Mouse (Mus musculus): ENCODE measurements around the gene Mchr1. TPM values are rescaled to one million over a fixed set of nuclear protein-coding genes. Genes with fewer than 3 reads are reported as not detected.

Mchr1 gene
- total and polyA plus RNA-seq, 3 experiments: not detected

- Histone ChIP-seq H3K27ac (ENCODE audit: insufficient read depth, low read depth) (no peak overlapping the region), H3K79me2 (replicated peaks; ENCODE audit: control insufficient read depth, extremely low read depth, insufficient read depth, poor library complexity, severe bottlenecking) (no peaks in the 10 kb centered on the region), H3K9me3 (replicated peaks; ENCODE audit: low read length) (peaks cover 9% of the 10 kb centered on the region), H3K4me3 (replicated peaks in 1 of 3; ENCODE audit: low read depth in 2 of 3, low read length in 2 of 3, poor library complexity in 1 of 3) (no peak overlapping the region), H3K4me1 (ENCODE audit: control insufficient read depth in 1 of 2, insufficient read depth in 2 of 2) (peaks cover 3 to 5% of the 10 kb centered on the region in 2 experiments; a peak in 2 of 4 replicates), H3K36me3 (replicated peaks in 1 of 2; ENCODE audit: control insufficient read depth in 1 of 2, insufficient read depth in 1 of 2, low read length in 1 of 2) (no peaks in the 10 kb centered on the region), H3K4me2 (ENCODE audit: insufficient read depth, low read depth, poor library complexity, severe bottlenecking) (no peak overlapping the region), H3K9ac (ENCODE audit: insufficient read depth, low read depth) (no peak overlapping the region), H3K27me3 (replicated peaks) (no peaks in the 10 kb centered on the region)
- dilution Hi-C loops (cut with MboI; ENCODE audit: extremely low pct_ligation_motif_present, extremely low pct_unique_long_range_greater_than_20kb, low sequenced_read_pairs) (no loop called here), in situ Hi-C loops (cut with MboI; ENCODE audit: low pct_ligation_motif_present, low pct_unique_long_range_greater_than_20kb, low sequenced_read_pairs) (no loop called here)
- no peak for DNase-seq (ENCODE audit: extremely low read depth)
- TF ChIP-seq CTCF (conservative IDR thresholded peaks at IDR 0.05 in 1 of 2, IDR thresholded peaks at IDR 0.05 in 1 of 2; ENCODE audit: low read depth in 2 of 2, low read length in 2 of 2) (no peak), EP300 (IDR thresholded peaks at IDR 0.05; ENCODE audit: low read length) (no peak), HCFC1 (IDR thresholded peaks at IDR 0.05; ENCODE audit: low read depth, low read length) (no peak), IRF4 (IDR thresholded peaks at IDR 0.05; ENCODE audit: low read depth, low read length) (no peak), SMC3 (IDR thresholded peaks at IDR 0.05; ENCODE audit: low read depth, low read length) (no peak), RCOR1 (conservative IDR thresholded peaks at IDR 0.05; ENCODE audit: low read depth, low read length) (no peak), ELF1 (IDR thresholded peaks at IDR 0.05; ENCODE audit: low read depth, low read length) (no peak), CHD1 (IDR thresholded peaks at IDR 0.05; ENCODE audit: low read depth, low read length) (no peak), GABPA (IDR thresholded peaks at IDR 0.05; ENCODE audit: insufficient replicate concordance, low read depth, low read length) (no peak), MAFK (IDR thresholded peaks at IDR 0.05; ENCODE audit: insufficient replicate concordance, low read length) (no peak), RAD21 (IDR thresholded peaks at IDR 0.05; ENCODE audit: low read depth, low read length) (no peak), SIN3A (IDR thresholded peaks at IDR 0.05; ENCODE audit: low read length) (no peak), ZMIZ1 (IDR thresholded peaks at IDR 0.05; ENCODE audit: low read depth, low read length) (no peak)
Measured at GRCm38 (mm10) chr15:81267416-81267815, 32.1 kb downstream of the Mchr1 start.

DNA sequence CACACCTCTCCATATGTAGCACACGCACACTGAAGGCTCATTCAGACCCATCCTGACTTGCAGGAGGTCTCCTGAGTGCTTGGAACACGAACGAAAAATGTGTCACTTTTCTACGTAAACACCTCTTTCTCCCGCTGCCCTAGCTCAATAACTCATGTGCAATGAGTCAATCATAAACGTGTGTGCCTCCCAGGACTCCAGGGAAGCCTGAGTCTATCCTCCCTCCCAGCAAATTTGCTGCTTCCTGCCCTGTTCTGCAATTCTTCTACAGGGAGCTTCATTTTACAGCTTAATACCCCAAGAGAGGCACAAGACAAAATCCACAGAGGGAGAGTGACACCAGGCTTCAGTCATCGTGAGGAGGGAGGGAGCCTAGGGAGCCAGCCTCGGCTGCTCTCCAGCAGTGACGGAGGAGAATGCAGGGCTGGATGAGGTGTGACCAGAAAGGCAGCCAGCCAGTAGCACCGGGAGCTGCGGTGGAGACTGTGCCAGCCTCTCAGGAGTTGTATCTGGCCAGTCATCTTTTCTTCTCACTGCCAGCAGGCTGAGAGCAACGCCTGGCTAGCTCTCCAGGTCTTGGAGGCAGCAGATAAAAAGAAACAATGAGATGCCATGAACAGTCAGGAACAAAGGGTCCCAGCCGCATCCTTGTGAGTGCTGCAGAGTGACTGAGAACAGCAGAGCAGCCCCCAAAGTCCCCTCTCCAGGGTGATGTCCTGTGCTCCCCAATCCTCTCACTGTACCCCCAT lies 37.2 kb downstream of the Mchr1 start:
- no peaks in the 10 kb centered on the region for H3K79me2 ChIP-seq (replicated peaks; ENCODE audit: control insufficient read depth, extremely low read depth, insufficient read depth, poor library complexity, severe bottlenecking)
- dilution Hi-C loops (cut with MboI; ENCODE audit: extremely low pct_ligation_motif_present, extremely low pct_unique_long_range_greater_than_20kb, low sequenced_read_pairs): no loop called here
- H3K27me3 ChIP-seq (replicated peaks): no peaks in the 10 kb centered on the region
- H3K36me3 ChIP-seq (replicated peaks in 1 of 2; ENCODE audit: control insufficient read depth in 1 of 2, insufficient read depth in 1 of 2, low read length in 1 of 2): no peaks in the 10 kb centered on the region
- no peak for DNase-seq (ENCODE audit: extremely low read depth)
- no peak overlapping the region for H3K4me2 ChIP-seq (ENCODE audit: insufficient read depth, low read depth, poor library complexity, severe bottlenecking)
- in situ Hi-C loops (cut with MboI; ENCODE audit: low pct_ligation_motif_present, low pct_unique_long_range_greater_than_20kb, low sequenced_read_pairs): no loop called here
- H3K4me1 ChIP-seq (ENCODE audit: control insufficient read depth in 1 of 2, insufficient read depth in 2 of 2): peaks cover 0 to 6% of the 10 kb centered on the region in 2 experiments; a peak in 2 of 4 replicates
- H3K4me3 ChIP-seq (replicated peaks in 1 of 3; ENCODE audit: low read depth in 2 of 3, low read length in 2 of 3, poor library complexity in 1 of 3): no peak overlapping the region
- H3K27ac ChIP-seq (ENCODE audit: insufficient read depth, low read depth): no peak overlapping the region
- peaks cover 4% of the 10 kb centered on the region for H3K9me3 ChIP-seq (replicated peaks; ENCODE audit: low read length)
- TF ChIP-seq USF1 (IDR thresholded peaks at IDR 0.05; ENCODE audit: low read depth, low read length) (no peak), ZKSCAN1 (IDR thresholded peaks at IDR 0.05; ENCODE audit: borderline replicate concordance, low read depth, low read length) (no peak), MAZ (IDR thresholded peaks at IDR 0.05; ENCODE audit: low read depth, low read length) (no peak), SMC3 (IDR thresholded peaks at IDR 0.05; ENCODE audit: low read depth, low read length) (no peak), HCFC1 (IDR thresholded peaks at IDR 0.05; ENCODE audit: low read depth, low read length) (no peak), ZNF384 (IDR thresholded peaks at IDR 0.05; ENCODE audit: low read depth, low read length) (no peak), USF2 (conservative IDR thresholded peaks at IDR 0.05; ENCODE audit: low read depth, low read length) (no peak), IRF4 (IDR thresholded peaks at IDR 0.05; ENCODE audit: low read depth, low read length) (no peak), MEF2A (IDR thresholded peaks at IDR 0.05; ENCODE audit: borderline replicate concordance, low read depth, low read length) (no peak)
- no peak overlapping the region for H3K9ac ChIP-seq (ENCODE audit: insufficient read depth, low read depth)

All from CH12.LX (cell line).